Mouse (Mus musculus): ENCODE results near the gene Enah.

Gene Enah

DNA sequence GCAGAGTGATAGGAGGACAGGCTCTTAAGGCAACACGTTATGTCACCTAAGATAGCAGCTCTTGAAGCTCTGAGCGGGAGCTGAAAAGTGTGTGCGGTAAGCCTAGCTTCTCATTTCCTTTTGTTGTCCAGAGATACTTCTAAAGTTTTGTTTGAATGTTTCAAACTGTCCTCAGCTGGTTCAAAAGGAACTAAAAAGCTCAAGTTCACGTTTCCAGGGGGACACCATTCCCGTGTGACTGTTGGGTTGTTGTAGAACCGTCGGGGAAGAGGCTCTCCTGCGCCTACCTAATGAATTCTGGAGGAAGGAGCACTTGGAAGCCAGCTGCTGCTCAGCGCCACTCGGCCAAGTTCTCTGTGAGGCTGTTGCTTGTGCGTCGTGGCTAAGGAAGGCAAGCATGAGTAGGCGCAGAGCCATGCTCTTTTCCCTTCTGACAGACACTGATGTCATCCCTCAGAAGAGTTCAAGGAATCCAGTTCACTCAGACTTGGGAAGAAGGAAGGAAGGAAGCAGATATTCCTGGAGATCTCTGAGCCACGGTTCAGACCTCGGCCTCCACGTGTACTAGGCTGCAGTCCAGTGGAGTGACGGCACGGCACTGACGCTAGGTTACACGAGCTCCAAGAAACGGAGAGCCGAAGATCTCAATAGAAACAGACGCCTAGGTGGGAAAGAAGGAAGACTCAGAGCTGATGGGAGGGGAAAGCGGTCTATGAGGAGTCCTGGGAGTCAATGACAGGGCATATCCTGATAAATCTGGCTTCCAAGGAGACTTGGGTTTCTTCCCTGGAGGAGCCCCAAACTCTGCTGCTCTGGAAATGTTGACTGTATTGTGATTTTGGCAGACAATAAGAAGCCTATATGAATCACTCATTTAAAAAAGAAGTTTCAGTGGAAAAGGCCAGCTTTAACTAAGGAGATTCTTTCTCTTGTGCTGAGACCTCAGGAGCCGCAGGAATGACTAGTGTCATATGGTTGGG, 8.7 kb upstream of the Enah start:
- no peak for DNase-seq (ENCODE audit: low spot score)

DNA sequence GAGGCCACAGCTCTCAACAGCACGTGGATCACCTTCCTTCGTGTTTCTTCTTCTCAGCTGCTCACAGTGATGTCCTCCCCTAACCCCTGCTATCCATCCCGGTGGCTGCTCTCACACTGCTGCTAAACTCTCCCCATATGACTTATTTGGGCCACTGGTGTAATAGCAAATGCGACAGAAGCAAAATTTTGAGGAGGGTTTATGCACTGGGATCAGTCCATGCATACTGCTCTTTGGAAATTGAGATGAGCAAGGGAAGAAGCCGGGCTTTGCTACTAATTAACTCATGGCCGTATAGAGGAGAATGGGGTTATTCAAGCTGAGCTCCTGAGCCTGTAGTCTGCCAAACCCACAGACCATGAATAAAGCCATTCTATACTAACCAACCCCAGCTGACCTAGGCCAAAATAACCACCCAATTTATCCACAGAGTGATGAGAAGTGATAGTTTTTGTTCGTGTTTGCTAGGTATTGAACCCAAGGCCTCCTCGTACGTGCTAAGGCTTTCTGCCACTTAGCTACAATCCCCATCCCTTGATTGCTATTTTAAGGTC, 7.7 kb upstream of the Enah start:
- DNase-seq (ENCODE audit: low spot score) = no peak

DNA sequence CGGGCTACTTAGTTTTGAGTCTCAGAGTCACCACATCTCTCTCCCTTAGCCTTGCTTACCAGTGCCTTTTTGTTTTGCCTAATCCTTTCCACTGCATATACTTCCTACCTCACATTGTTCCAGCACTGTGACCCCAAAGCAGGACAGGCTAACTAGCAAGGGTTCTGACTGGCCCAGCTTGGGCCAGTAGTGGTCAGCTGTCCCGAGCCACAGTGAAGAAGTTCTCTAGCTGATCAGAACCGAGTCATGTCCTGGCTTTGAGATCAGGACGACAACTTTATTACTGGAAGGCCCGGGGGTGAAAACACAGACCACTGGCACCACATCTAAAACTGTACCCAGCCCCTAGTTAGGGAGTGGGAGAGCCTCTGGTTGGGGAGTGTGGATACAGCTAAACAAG, 7.0 kb upstream of the Enah start:
- DNase-seq (ENCODE audit: low spot score) = no peak

DNA sequence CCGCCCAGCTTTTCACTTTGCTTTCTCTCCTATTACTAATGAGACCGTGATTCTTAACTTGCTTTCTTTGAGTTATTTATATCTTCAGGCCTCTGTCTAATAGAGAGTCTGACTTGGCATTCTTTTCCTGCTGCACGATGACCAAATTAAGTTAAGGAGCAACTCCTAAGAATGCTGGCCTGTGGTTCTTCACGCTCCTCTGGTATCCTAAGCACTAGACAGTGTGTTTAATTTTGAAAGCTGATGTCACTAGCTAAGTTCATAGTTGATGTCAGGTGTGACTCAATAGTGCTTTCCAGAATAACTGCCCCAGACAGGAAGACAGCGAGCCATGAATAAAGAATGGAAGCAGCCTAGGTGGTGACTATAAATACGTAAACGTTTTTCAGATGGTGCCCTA, 6.3 kb upstream of the Enah start:
- DNase-seq (ENCODE audit: low spot score) = no peak

DNA sequence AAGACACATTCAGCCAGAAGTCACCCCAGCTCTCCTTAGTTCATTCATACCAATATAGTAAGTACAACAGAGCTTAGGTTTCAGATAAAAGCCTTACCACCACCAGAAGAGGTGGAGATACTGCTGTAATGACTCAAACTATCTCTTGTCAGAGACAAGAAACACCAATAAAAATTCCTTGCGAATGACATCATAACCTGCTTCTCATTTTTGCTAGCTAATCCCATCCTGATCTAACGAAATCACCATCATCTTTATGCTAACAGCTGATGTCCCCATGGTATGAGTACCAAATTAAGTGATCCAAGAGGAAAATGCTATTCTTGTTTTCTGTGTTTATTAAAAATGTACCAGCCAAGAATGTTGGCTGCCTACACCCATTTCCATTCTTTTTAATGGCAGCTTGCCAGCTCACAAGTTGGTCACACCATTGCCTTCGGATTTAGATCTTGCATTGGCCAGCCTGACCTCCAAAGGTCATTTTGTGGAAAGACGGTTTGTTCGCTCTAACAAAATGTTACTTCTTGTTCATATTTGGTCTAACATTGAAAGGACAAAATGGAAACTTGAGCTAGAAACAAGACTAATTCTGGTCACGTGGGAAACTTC, 2.0 kb upstream of the Enah start:
- no peak for DNase-seq (ENCODE audit: low spot score)

DNA sequence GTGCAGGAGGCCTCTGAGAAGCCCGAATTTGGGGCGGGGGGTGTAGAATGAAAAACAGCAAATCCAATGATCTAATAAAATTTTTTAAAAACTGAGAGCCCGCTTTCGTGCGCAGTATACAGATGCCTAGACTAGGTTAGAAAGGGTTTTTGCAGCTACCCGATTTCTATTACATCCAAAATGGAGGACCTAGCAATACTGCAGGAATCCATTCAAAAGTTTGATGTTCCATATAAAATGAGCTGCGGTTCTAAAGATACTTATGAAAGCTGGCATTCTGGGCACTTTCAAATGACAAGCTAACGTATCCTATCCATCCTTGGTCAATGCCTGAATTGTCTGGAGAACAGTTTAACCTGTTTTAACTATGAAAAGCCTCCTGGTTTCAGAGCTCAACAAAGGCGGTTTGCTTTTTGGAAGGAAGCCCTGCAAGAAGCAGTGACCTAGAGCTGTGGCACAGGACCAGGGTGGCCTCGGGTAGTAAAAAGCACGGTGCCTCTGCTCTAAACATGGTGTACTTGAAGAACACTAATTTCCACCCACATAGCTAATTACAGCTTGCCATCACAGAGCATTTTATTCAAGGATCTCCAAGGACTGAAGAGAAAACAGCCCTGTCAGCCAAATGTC, 1.2 kb upstream of the Enah start:
- no peak for DNase-seq (ENCODE audit: low spot score)

DNA sequence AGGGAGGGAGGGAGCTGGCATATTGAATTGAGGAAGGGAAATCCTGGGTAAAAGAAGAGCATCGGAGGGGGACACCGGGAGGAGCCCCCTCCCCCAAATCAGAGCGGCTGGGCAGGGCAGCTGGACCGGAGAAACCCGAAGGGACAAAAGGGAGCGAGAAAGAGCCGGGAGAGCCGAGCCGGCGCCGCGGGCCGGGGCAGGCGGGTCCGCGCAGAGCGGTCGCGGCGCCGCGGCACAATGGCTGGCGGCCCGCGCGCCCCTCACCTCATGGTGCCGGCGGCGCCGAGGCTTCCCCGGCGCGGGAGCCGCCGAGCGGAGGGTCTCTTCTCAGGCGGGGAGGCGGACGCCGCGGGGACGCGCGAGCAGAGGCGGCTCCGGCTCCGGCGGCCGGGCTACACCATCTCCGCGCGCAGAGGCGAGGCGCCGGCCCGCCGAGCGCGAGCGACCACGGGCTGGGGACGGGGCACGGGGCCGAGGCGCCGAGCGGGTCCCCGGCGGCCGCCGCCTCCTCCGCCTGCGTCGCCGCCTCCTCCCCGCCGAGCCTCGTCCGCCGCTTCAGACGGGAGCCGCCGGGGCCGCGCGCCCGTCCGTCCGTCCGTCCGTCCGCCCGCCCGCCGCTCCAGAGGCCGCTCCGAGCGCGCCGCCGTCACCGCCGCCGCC, 394 bp downstream of the Enah start:
- no peak for DNase-seq (ENCODE audit: low spot score)

DNA sequence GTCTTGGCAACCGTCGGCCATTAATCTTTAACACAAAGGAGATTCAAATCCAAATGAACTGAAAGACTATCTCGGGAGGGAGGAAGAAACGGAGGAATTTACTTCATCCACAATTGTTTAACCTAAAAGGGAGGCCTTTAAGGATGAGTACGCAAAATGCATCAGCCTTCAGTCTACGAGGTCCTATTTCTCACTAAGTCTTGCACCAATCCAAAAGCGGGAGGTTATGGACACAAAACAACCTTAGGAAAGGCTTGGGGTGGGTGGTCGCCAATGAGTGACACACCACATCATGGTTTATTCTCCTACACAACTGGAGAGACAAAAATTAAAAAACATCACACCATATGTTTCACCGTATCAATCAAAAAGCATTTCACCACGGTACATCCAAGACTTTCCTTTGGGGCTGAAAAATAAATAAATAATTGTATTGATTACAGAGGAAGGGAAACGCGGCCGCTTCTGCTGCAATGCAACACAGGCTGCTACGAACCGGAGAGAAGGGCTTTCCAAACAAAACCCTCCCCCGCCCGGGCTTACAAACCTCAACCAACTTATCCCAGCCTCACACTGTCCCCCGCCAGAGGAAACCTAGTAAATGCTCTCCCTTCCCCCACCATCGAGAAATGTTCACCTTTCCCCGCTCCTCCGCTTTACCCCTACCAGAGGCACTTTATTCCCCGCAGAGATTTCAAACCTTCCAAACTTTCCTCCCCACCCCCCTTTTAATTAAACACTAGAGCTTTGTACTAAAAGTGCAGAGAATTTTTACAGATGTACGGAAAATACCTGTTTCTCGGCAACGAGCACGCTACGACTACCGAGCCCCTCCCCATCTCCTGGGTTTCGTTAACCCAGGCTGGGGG, 1.2 kb downstream of the Enah start:
- no peak for DNase-seq (ENCODE audit: low spot score)

DNA sequence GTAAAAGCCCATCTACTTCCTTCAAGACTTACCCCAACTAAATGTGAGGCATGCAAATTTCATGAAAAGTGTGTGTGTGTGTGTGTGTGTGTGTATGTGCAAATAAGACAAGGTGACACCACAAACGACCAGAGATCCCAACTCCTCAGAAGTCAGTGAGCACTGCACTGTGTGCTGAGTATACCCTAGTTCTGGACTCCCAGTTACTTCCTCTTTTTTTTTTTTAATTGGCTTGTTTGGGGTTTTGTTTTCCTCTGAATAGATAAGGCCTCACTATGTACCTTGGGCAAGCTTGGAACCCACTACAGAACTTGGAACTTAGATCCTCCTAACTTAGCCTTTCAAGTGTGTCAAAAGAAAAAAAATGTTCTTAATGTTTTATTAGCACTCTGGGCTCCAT, 14.0 kb downstream of the Enah start:
- no peak for DNase-seq (ENCODE audit: low spot score)

DNA sequence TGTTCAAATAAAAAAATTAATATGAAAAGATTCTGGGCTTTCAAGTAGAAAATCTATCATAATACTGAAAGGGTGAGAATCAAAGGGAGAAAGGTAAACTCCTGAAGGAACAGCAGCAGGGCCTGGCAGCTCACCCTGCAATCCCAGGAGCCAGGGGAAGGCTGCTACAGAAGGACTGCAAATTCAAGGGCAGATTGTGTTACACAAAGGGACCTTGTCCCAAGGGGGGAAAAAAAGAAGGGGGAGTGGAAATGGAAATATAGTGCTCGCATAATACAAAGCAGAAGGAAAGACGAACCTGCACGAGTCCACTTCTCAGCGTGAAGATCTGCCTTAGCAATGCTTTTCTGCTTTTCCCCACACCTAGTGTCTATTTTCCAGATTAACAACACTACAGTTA, 21.1 kb downstream of the Enah start:
- no peak for DNase-seq (ENCODE audit: low spot score)

DNA sequence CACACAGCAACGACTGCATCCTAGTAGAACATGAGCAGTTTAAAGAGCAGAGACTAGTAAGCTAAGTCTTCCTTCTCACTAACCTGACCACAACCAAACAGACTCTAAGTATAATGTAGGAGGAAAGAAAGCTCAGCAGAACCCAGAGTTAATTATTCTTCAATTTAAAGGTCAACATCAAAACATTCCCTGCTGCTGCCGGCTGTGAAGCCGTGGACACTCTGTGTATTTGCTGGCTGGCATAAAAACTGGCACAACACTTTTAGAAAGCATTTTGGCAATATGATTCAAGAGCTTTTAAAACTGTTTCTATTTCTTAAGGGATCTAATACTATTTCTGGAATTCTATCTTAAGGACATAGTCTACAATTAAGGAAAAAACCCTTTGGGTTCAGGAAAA, 22.0 kb downstream of the Enah start:
- DNase-seq (ENCODE audit: low spot score) = no peak

DNA sequence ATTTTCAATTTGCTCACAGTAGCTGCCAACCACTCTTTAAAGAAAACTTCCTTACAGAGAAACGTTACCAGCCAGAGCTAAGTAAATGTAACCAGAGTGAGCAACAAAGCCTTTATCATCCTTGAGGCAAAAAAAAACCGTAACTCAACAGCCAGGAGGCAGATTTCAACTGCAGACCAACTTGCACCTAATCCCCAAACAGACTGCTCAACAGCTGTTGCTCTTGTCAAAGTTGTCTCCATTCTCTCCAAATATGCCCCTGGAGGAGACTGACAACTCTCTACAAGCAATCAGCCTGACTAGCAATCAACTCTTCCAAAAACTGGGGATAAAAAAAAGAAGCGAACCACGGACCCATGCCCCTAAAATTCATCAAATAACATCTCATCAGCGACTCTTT, 26.2 kb downstream of the Enah start:
- no peak for DNase-seq (ENCODE audit: low spot score)

DNA sequence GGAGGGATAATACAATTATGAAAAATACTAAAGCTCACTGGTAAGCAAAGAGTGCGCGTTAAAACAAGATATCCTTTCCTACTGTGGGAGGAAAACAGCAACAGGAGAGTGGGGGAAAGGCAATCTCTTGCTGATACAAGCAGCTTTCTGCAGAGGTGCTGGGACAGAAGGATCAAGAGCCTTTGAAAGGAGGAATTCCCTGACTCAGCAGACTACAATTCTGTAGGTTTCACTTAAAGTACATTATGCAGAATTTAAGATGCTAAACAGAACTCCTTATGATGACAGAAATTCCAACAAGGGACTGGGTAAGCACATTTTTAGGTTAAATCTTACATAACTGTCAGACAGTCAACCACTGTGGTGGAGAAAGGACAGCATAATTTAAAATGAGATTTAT, 31.4 kb downstream of the Enah start:
- no peak for DNase-seq (ENCODE audit: low spot score)

DNA sequence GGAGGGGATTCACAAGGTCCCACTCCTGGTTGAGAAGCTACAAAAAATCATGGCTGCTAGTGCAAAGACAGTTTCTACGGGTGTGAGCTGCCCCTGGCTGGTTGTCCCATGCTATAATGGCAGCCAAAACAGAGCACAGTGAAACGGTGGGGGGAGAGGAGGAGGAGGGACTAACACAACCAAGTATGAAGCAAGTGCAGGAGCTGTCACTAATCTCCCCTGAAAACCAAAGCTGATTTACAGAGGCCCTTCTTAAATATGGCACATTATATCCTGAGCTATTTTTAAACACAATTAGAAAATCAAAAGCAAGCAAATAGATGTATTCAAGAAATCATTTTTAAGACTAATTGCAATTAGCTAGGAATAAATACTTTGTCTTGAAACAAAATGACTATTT, 32.6 kb downstream of the Enah start:
- no peak for DNase-seq (ENCODE audit: low spot score)

DNA sequence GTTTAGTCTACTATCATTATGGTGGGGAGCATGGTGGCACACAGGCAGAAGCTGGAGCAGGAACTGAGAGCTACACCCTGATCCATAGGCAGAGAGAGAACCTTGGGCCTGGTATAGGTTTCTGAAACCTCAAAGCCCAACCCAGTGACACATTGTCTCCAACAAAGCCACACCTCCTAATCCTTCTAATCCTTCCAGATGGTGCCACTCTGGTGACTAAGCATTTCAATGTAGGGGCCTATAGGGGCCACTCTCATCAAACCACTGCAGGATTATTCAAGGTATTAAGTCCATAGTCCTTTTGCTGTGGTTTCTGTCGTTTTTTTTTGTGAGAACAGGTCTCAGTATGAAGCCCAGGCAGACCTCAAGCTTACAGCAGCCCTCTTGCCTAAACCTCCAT, 33.9 kb downstream of the Enah start:
- DNase-seq (ENCODE audit: low spot score) = no peak

DNA sequence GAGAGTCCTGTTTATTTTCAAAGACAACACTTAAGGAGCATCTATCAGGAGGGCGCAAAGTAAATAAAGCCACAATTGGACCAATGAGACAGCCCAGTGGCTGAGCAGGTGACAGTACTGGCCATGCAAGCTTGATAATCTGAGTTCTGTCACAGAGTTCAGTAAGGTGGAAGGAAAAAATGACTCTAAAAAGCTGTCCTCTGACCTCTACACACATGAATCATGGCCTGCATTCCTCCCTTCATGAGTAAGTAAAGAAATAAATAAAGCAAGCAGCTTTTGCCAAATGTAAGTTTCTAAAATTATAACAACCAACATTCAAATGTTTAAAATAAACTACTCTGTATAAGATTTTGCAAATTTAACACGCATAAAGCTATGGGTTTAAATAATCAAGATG, 35.0 kb downstream of the Enah start:
- no peak for DNase-seq (ENCODE audit: low spot score)

DNA sequence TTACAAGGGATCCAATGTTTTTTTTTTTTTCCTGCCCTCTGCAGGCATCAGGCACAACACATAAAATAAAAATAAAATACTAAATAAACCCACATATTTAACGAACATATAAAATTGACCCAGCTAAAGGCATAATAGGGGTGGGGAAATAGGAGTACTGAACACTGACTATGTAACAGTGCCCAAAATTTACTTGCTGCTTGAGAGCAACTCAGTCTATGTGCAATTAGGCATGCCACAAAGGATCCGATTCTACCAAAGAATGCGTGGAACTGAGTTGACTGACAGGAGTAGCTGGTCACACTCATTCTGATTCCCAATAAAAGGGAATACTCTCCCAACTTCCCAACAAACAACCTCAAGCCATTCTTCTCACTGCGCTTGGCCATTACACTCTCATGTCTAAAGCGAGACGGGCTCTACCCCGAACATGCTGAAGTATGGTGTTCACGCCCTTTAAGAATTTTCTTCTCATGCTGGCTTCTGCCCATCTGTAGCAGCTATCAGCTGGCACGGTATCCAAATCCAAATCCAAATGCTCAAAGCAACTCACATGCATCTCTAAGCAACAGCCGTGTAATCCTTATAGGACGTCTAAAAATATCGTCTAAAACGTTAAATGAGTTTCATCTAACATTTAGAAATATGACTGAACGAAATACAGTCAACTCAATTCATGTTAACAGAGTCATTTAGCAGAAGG, 39.6 kb downstream of the Enah start:
- no peak for DNase-seq (ENCODE audit: low spot score)

DNA sequence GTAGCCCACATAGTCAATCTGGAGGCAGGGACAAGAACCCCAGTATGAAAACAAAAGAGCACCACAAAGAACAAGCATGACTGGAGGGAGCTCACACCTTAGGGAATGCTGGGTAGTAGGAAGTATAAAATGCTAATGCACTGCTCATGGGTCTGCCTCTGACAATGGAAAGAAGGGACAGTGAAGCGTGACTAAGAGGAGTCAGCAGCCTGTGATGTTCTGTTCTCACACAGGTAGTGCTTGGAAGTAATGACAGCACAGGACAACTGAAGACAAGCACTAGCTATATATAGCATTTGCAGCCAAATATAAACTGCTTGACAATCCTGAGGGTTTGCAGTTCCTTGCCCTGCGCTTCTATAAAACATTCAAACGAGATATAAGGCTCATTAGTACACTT, 44.3 kb downstream of the Enah start:
- DNase-seq (ENCODE audit: low spot score) = no peak

DNA sequence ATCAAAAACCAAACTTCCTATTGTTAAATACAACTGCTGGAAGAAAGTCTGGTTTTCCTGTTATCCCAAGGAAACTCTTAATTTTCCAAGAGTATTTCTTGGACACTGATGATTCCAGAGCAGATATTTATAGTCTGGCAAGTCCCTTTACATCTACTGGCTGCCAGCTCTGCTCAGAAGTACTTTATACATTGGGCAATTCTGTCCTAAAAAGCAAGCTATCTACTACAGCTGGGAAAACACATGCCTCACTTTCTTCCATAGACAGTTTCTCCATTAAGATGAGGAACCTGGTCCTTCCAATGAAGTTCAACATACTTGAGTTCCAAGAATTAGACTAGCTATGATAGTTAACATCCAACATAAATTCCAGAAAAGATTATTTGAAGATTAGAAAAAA, 44.9 kb downstream of the Enah start:
- no peak for DNase-seq (ENCODE audit: low spot score)

DNA sequence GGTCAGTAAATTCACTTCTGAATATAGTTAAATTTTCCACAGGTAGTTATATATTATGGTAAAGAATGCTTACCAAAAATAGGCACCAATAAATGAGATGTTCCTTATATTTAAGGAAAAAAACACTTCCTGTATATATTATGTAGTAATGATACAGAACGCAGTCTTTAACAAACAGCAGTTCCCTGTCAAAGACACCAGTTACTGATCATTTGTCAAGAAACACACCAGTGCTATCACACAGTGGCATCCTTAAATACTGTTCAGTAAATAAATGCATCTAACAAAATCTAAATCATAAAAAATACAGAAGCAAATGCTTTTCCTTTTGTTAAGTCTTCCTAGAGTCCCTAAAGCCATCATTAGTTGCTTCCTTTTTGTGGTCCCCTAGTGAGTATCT, 54.5 kb downstream of the Enah start:
- no peak for DNase-seq (ENCODE audit: low spot score)

DNA sequence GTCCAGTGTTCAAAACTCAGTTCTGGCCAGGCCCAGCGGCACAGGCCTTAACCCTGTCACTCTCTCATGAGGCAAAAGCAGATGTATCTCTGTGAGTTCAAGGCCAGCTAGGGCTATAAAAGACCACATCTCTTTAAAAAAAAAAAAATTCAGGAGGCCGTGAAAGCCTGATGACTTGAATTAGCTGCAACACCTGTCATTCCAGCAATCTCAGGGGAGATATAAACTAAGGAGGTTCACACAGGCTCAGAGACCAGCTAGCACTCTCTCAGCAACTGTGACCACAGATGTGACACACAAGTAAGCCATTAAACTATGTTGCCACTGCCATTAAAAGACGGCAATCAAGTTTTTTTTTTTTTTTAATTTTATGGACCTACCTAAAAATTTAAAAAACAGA, 56.0 kb downstream of the Enah start:
- no peak for DNase-seq (ENCODE audit: low spot score)

All from ovary, postnatal 10 days (tissue).